Mouse (Mus musculus) kidney, adult 2 months (tissue): Measurements from ENCODE around the gene Adgrf5.

Source experiments
- CTCF ChIP-seq: fragments of 200-500 bp; conservative IDR thresholded peaks from 2 replicates; pipeline ENCODE4 v1.5.1; 2011; ENCODE audit warnings: low read depth, mild to moderate bottlenecking, control low read depth, low read length, moderate library complexity, mixed read lengths; ENCODE audit not compliant: insufficient read depth, insufficient read length
- POLR2A ChIP-seq: fragments of 200-500 bp; IDR thresholded peaks from one replicate; pipeline ENCODE4 v1.6.1; 2011; ENCODE audit warnings: low read depth, low read length, control low read depth

GRCm38 (mm10) chr17:43423953-43424352 is 63.7 kb downstream of the Adgrf5 start:
- no peak for TF ChIP-seq CTCF
- no peak for TF ChIP-seq POLR2A
